Mouse (Mus musculus): ENCODE measurements around the gene Gm49355.
A peak's percentile ranks its signal among the peaks of the same experiment; 100 is the strongest.

GRCm38 (mm10) chr14:12333622-12334021, 49.8 kb downstream of the Gm49355 start:
- TF ChIP-seq POLR2A (IDR thresholded peaks at IDR 0.05; ENCODE audit: extremely low read depth, insufficient read depth, low read length) (no peak), CTCF (IDR thresholded peaks at IDR 0.05; ENCODE audit: low read depth, low read length) (peak; percentile 56; the same call in 1 of the 2 replicates)
